Mouse (Mus musculus) Patski (cell line): ENCODE data around the gene Sar1b. TPM values are rescaled to one million over a fixed set of nuclear protein-coding genes. Genes with fewer than 3 reads are reported as not detected.
"Not testable (repeated sequence)": the region's sequence is repeated elsewhere in the genome, so short reads cannot be mapped to it uniquely, and the experiment has no call there.

ENCODE experiments used
- ATAC-seq: fragments of 100-300 bp; one replicate; pipeline ENCODE4 v1.8.0; 2021
- CTCF ChIA-PET: fragments of 350-600 bp; sonication (Branson Sonifier 250); formaldehyde crosslinking; loops from one replicate; lab custom pipeline; 2022; ENCODE audit warnings: inconsistent platforms; lab: Charles Lee
- POLR2A ChIA-PET: fragments of 350-600 bp; sonication (Branson Sonifier 250); formaldehyde crosslinking; loops from one replicate; lab custom pipeline; 2022; ENCODE audit warnings: antibody characterized with exemption, inconsistent platforms; lab: Charles Lee
- DNase-seq: peaks from one replicate; pipeline ENCODE4 v3.0.0-alpha.2; 2011; ENCODE audit warnings: low read depth, low spot score
- H3K27me3 ChIP-seq: fragments of 371-371 bp; one replicate; pipeline ENCODE4 v1.5.1; 2021
- CTCF ChIP-seq: fragments of 100-300 bp; IDR thresholded peaks from one replicate; pipeline ENCODE4 v1.5.1; 2021
- in situ Hi-C: fragments of 300-500 bp; cut with MboI; formaldehyde crosslinking; loops from 3 replicates; pipeline ENCODE4 v1.11.1; 2018; ENCODE audit warnings: low pct_unique_long_range_greater_than_20kb, mixed read lengths
- polyA plus RNA-seq: library from polyadenylated mRNA; unstranded; gene quantifications from one replicate; pipeline ENCODE4 v1.2.3, GENCODE M21; 2021

The Sar1b gene
- 91.0 TPM for polyA plus RNA-seq

GRCm38 (mm10) chr11:51763213-51763907 lies at the start of gene Sar1b, which contains the start of gene Sec24a:
Sar1b (plus strand) TSS chr11:51763687.
Sec24a (minus strand) TSS chr11:51763634.
- in situ Hi-C loops, result no loop called here
- CTCF ChIA-PET, result interaction anchor here (1.1 kb wide), 1 partner anchor 19 kb away, joined by 4 read pairs; no protein-coding TSS in a partner anchor
- no peak for DNase-seq
- H3K27me3 ChIP-seq, result no peaks in the 10 kb centered on the region
- POLR2A ChIA-PET, result interaction anchor here (0.6 kb wide), 1 partner anchor 38 kb away, joined by 5 read pairs; no protein-coding TSS in a partner anchor
- peak; percentile 76 for ATAC-seq
- no peak for TF ChIP-seq CTCF

- in situ Hi-C loops, result no loop called here
- no peaks in the 10 kb centered on the region for H3K27me3 ChIP-seq
- CTCF ChIA-PET, result interaction anchor here (1.1 to 1.5 kb wide), 3 partner anchors 9 to 20 kb away, joined by 3 read pairs; no protein-coding TSS in a partner anchor
- no peak for DNase-seq
- no peak for ATAC-seq
- POLR2A ChIA-PET, result interaction anchor here (1.3 kb wide), 1 partner anchor 10 kb away, joined by 4 read pairs; no protein-coding TSS in a partner anchor
- TF ChIP-seq CTCF, result no peak
These were observed 42.4 kb upstream of the Sar1b start for GRCm38 (mm10) chr11:51721066-51721465.

- DNase-seq (no peak), ATAC-seq (no peak)
- in situ Hi-C loops, result no loop called here
- H3K27me3 ChIP-seq, result no peaks in the 10 kb centered on the region
- no peak for TF ChIP-seq CTCF
- CTCF ChIA-PET, result interaction anchor here (0.9 kb wide), 1 partner anchor 9 kb away, joined by 3 read pairs; no protein-coding TSS in a partner anchor
- POLR2A ChIA-PET, result no interaction called here
These were observed 30.6 kb upstream of the Sar1b start for GRCm38 (mm10) chr11:51732883-51733282.

DNA sequence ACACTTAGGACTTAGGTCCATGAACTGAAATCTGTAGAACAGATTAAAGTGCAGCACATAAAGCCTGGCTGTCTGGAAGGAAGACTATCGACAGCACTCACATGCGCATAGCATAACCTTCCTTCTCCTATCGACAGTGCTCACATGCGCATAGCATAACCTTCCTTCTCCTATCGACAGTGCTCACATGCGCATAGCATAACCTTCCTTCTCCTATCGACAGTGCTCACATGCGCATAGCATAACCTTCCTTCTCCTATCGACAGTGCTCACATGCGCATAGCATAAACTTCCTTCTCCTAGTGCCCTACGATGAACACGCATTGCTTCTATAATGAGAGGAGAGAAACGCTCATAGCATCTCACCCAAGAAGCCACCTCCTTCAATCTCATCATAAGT lies 29.3 kb upstream of the Sar1b start:
- DNase-seq, POLR2A ChIA-PET, ATAC-seq, CTCF ChIA-PET, H3K27me3 ChIP-seq, in situ Hi-C loops: not testable (repeated sequence)

DNA sequence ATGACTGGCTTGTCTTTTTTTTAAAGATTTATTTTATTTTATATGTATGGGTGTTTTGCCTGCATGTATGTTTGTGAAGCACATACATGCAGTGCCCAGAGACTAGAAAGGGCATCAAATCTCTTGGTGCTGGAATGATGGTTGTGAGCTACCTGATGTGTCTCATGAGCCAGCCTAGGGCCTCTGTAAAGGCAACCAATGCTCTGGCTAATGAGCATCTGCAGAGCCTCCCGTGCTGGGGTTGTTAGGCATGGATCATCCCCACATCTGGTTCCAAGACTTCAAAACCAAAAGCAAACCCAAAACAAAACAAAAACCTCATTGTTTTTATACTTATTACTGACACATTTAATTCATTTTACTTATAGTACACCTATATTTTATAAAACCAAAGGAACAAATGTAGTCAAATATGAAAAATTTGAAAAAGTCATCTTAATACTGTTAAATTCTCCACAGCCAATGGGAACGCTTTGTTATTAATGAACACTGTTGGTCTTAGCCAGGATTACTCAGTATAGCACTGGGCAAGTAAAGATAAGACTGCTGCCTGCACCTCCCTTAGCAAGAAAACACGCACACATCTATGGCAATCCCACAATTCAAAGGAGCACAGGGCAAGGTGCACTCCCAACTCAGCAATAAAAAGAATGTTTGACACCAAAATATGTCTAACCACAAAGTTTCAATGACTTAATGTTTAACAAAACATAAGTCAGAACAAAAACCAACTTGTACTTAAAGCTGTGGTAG lies 24.7 kb upstream of the Sar1b start:
- ChIA-PET CTCF (interaction anchor here (0.9 kb wide), 1 partner anchor 13 kb away, joined by 3 read pairs; no protein-coding TSS in a partner anchor), POLR2A (no interaction called here)
- no peak for TF ChIP-seq CTCF
- DNase-seq (no peak), ATAC-seq (no peak)
- in situ Hi-C loops, result no loop called here
- H3K27me3 ChIP-seq, result no peaks in the 10 kb centered on the region

DNA sequence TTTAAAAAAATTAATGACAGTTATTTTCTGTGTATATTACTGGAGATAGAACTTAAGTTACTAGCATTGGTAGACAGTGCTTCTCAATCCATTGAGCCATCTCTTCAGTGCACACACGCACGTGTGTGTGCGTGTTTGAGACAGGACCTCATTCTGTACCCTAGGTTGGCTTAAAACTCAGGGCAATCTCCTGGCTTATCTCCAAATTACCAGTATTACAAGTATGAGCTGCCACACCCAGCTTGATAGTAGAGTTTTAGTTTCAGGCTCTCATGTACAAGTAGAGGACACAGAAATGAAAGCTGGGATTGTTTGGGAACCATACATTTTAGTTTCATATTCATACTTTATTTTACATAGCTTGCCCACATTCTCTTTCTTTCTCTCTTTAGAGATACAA lies 22.8 kb upstream of the Sar1b start:
- in situ Hi-C loops, result no loop called here
- no peaks in the 10 kb centered on the region for H3K27me3 ChIP-seq
- ATAC-seq, result no peak
- no peak for DNase-seq
- POLR2A ChIA-PET, result no interaction called here
- CTCF ChIA-PET, result interaction anchor here (0.7 to 1.4 kb wide), 2 partner anchors 21 to 37 kb away, joined by 3 read pairs; no protein-coding TSS in a partner anchor
- no peak for TF ChIP-seq CTCF

DNA sequence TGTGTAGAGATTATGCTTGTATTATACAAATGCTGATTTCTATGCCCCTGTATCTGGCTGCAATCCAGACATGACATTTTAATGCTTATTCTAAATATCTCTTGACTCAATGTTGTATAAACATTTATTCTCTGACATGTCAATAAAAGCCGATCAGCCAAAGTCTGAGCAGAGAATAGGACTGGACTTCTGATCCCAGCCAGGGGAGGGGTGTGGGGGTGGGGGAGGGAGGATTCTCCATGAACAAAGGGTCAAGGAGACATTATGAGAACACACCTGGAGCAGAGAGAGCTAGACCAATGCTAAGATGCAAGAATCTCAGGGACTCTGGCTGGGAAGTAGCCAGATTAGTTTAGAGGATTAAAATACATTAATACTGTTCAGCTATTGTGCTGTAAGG lies 17.4 kb upstream of the Sar1b start:
- in situ Hi-C loops, result no loop called here
- DNase-seq, result no peak
- ATAC-seq, result no peak
- ChIA-PET POLR2A (no interaction called here), CTCF (no interaction called here)
- TF ChIP-seq CTCF, result no peak
- no peaks in the 10 kb centered on the region for H3K27me3 ChIP-seq

- in situ Hi-C loops, CTCF ChIA-PET, POLR2A ChIA-PET, H3K27me3 ChIP-seq, DNase-seq, ATAC-seq: not testable (repeated sequence)
These were observed 11.8 kb upstream of the Sar1b start for GRCm38 (mm10) chr11:51751623-51752225.

GRCm38 (mm10) chr11:51755621-51756311 lies 7.7 kb upstream of the Sar1b start:
- H3K27me3 ChIP-seq, result no peaks in the 10 kb centered on the region
- DNase-seq (no peak), ATAC-seq (peak; percentile 56)
- ChIA-PET CTCF (interaction anchor here (1.6 kb wide), 1 partner anchor 29 kb away, joined by 3 read pairs; no protein-coding TSS in a partner anchor), POLR2A (interaction anchor here (0.6 to 1.5 kb wide), 3 partner anchors 12 to 56 kb away, joined by 3 to 4 read pairs (median 4); no protein-coding TSS in a partner anchor)
- no peak for TF ChIP-seq CTCF
- in situ Hi-C loops, result no loop called here

DNA sequence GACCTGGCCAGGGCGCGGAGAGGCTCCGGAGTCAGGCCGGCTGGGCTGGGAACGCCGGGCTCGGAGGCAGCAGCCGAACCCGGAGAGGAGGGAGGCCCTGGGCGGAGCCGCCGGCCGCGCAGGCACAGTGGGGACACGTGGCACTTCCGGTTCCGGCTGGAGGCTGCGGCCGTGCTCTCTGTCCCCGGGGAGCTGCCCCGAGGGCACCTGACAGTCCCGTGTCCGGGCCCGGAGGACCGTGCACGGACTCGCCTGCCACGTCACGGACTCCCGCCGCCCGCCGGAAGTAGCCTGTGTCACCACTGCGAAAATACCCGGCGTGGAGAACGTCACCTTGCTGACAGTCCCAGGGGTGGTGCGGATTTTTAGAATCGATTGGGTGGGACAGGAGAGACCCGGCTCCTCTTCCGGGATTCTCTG lies 7.1 kb upstream of the Sar1b start:
- in situ Hi-C loops, result no loop called here
- no peak for TF ChIP-seq CTCF
- ChIA-PET POLR2A (interaction anchor here (0.9 to 1.5 kb wide), 4 partner anchors 11 to 31 kb away, joined by 3 to 4 read pairs (median 3); no protein-coding TSS in a partner anchor), CTCF (no interaction called here)
- H3K27me3 ChIP-seq, result no peaks in the 10 kb centered on the region
- DNase-seq, result no peak
- ATAC-seq, result peak; percentile 95
